Mouse (Mus musculus): ENCODE results near the gene Gm20479. TPM values are rescaled to one million over a fixed set of nuclear protein-coding genes. Genes with fewer than 3 reads are reported as not detected.

Gene Gm20479
- total and polyA plus RNA-seq, 3 experiments = 1.2 to 2.2 (median 1.9) TPM

- H3K79me2 ChIP-seq (replicated peaks; ENCODE audit: control insufficient read depth, extremely low read depth, insufficient read depth, poor library complexity, severe bottlenecking) = no peaks in the 10 kb centered on the region
- H3K27me3 ChIP-seq (replicated peaks) = peaks cover 19% of the 10 kb centered on the region
- no peak overlapping the region for H3K4me3 ChIP-seq (replicated peaks in 1 of 3; ENCODE audit: low read depth in 2 of 3, low read length in 2 of 3, poor library complexity in 1 of 3)
- DNase-seq (ENCODE audit: extremely low read depth) = no peak
- peaks cover 4 to 37% of the 10 kb centered on the region in 2 experiments for H3K4me1 ChIP-seq (ENCODE audit: control insufficient read depth in 1 of 2, insufficient read depth in 2 of 2)
- H3K9me3 ChIP-seq (replicated peaks; ENCODE audit: low read length) = no peaks in the 10 kb centered on the region
- H3K27ac ChIP-seq (ENCODE audit: insufficient read depth, low read depth) = no peak overlapping the region
- H3K9ac ChIP-seq (ENCODE audit: insufficient read depth, low read depth) = no peak overlapping the region
- dilution Hi-C loops (cut with MboI; ENCODE audit: extremely low pct_ligation_motif_present, extremely low pct_unique_long_range_greater_than_20kb, low sequenced_read_pairs) (no loop called here), in situ Hi-C loops (cut with MboI; ENCODE audit: low pct_ligation_motif_present, low pct_unique_long_range_greater_than_20kb, low sequenced_read_pairs) (no loop called here)
- TF ChIP-seq NELFE (IDR thresholded peaks at IDR 0.05; ENCODE audit: low read depth, low read length) = no peak
- no peak for TF ChIP-seq ZC3H11A (IDR thresholded peaks at IDR 0.05; ENCODE audit: low read depth, low read length)
- no peak for TF ChIP-seq USF1 (IDR thresholded peaks at IDR 0.05; ENCODE audit: low read depth, low read length)
- TF ChIP-seq JUND (conservative IDR thresholded peaks at IDR 0.05; ENCODE audit: low read depth, low read length) = no peak
- TF ChIP-seq SMC3 (IDR thresholded peaks at IDR 0.05; ENCODE audit: low read depth, low read length) = no peak
- no peak for TF ChIP-seq ZMIZ1 (IDR thresholded peaks at IDR 0.05; ENCODE audit: low read depth, low read length)
- no peak for TF ChIP-seq CHD1 (IDR thresholded peaks at IDR 0.05; ENCODE audit: low read depth, low read length)
- no peaks in the 10 kb centered on the region for H3K36me3 ChIP-seq (replicated peaks in 1 of 2; ENCODE audit: control insufficient read depth in 1 of 2, insufficient read depth in 1 of 2, low read length in 1 of 2)
- peak overlapping the region; percentile 33; the same call in 1 of the 2 replicates for H3K4me2 ChIP-seq (ENCODE audit: insufficient read depth, low read depth, poor library complexity, severe bottlenecking)
Measured at GRCm38 (mm10) chr7:27328648-27329047, 28.6 kb downstream of the Gm20479 start.

GRCm38 (mm10) chr7:27328161-27328560, 29.1 kb downstream of the Gm20479 start:
- Histone ChIP-seq H3K4me3 (replicated peaks in 1 of 3; ENCODE audit: low read depth in 2 of 3, low read length in 2 of 3, poor library complexity in 1 of 3) (no peak overlapping the region), H3K4me2 (ENCODE audit: insufficient read depth, low read depth, poor library complexity, severe bottlenecking) (no peak overlapping the region), H3K27ac (ENCODE audit: insufficient read depth, low read depth) (no peak overlapping the region), H3K27me3 (replicated peaks) (peaks cover 16% of the 10 kb centered on the region), H3K36me3 (replicated peaks in 1 of 2; ENCODE audit: control insufficient read depth in 1 of 2, insufficient read depth in 1 of 2, low read length in 1 of 2) (no peaks in the 10 kb centered on the region), H3K79me2 (replicated peaks; ENCODE audit: control insufficient read depth, extremely low read depth, insufficient read depth, poor library complexity, severe bottlenecking) (no peaks in the 10 kb centered on the region), H3K4me1 (ENCODE audit: control insufficient read depth in 1 of 2, insufficient read depth in 2 of 2) (peaks cover 4 to 35% of the 10 kb centered on the region in 2 experiments), H3K9ac (ENCODE audit: insufficient read depth, low read depth) (no peak overlapping the region), H3K9me3 (replicated peaks; ENCODE audit: low read length) (no peaks in the 10 kb centered on the region)
- in situ Hi-C loops (cut with MboI; ENCODE audit: low pct_ligation_motif_present, low pct_unique_long_range_greater_than_20kb, low sequenced_read_pairs) (no loop called here), dilution Hi-C loops (cut with MboI; ENCODE audit: extremely low pct_ligation_motif_present, extremely low pct_unique_long_range_greater_than_20kb, low sequenced_read_pairs) (no loop called here)
- TF ChIP-seq NELFE (IDR thresholded peaks at IDR 0.05; ENCODE audit: low read depth, low read length) = no peak
- TF ChIP-seq IRF4 (IDR thresholded peaks at IDR 0.05; ENCODE audit: low read depth, low read length) = no peak
- no peak for TF ChIP-seq ELF1 (IDR thresholded peaks at IDR 0.05; ENCODE audit: low read depth, low read length)
- no peak for TF ChIP-seq MAX (IDR thresholded peaks at IDR 0.05; ENCODE audit: low read length)
- no peak for TF ChIP-seq MAFK (IDR thresholded peaks at IDR 0.05; ENCODE audit: insufficient replicate concordance, low read length)
- no peak for TF ChIP-seq ZKSCAN1 (IDR thresholded peaks at IDR 0.05; ENCODE audit: borderline replicate concordance, low read depth, low read length)
- TF ChIP-seq MEF2A (IDR thresholded peaks at IDR 0.05; ENCODE audit: borderline replicate concordance, low read depth, low read length) = no peak
- TF ChIP-seq RCOR1 (conservative IDR thresholded peaks at IDR 0.05; ENCODE audit: low read depth, low read length) = no peak
- no peak for TF ChIP-seq UBTF (IDR thresholded peaks at IDR 0.05; ENCODE audit: low read depth, low read length)
- no peak for TF ChIP-seq ETS1 (conservative IDR thresholded peaks at IDR 0.05; ENCODE audit: low read depth, low read length)
- no peak for TF ChIP-seq TBP (conservative IDR thresholded peaks at IDR 0.05; ENCODE audit: low read depth, low read length)
- no peak for TF ChIP-seq POLR2A (IDR thresholded peaks at IDR 0.05; ENCODE audit: low read depth, low read length)
- TF ChIP-seq NRF1 (IDR thresholded peaks at IDR 0.05; ENCODE audit: low read depth, low read length) = no peak
- TF ChIP-seq GABPA (IDR thresholded peaks at IDR 0.05; ENCODE audit: insufficient replicate concordance, low read depth, low read length) = no peak
- TF ChIP-seq ZNF384 (IDR thresholded peaks at IDR 0.05; ENCODE audit: low read depth, low read length) = no peak
- TF ChIP-seq MXI1 (IDR thresholded peaks at IDR 0.05; ENCODE audit: low read depth, low read length) = no peak
- no peak for TF ChIP-seq TCF12 (IDR thresholded peaks at IDR 0.05; ENCODE audit: low read depth, low read length)
- TF ChIP-seq HCFC1 (IDR thresholded peaks at IDR 0.05; ENCODE audit: low read depth, low read length) = no peak
- DNase-seq (ENCODE audit: extremely low read depth) = no peak
